Mouse (Mus musculus): ENCODE results near the gene Gnao1. TPM values are rescaled to one million over a fixed set of nuclear protein-coding genes. Genes with fewer than 3 reads are reported as not detected.
A peak's percentile ranks its signal among the peaks of the same experiment; 100 is the strongest.

Gene Gnao1
- polyA plus RNA-seq, 1 experiment from 2014 or later: 84.5 TPM

DNA sequence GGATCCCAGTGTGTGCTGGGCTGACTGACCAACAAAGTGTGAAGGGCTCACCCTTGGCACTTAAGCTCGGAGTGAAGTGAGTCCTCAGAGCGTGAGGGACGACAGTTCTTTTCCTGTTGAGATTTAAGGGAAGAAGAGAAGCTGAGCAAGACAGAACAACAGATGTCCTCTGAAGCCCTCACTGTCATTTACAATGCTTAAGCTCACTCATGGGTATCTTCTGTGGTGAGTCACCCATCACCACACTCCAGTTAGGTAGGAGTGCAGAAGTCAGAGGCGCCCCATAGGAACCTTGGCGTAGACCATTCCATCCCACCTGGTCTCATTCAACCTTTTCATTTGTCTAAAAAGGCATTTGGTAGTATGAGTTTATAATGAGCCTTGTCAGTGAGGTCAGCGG lies 71.6 kb downstream of the Gnao1 start:
- 95% methylated on average over 6 of the region's 6 CpGs for WGBS
- Histone ChIP-seq H3K27me3 (no peaks in the 10 kb centered on the region), H3K27ac (no peak overlapping the region), H3K36me3 (replicated peaks) (peaks cover 12% of the 10 kb centered on the region; the same call in 1 of the 2 replicates), H3K9ac (no peak overlapping the region), H3K4me2 (no peak overlapping the region), H3K9me3 (no peaks in the 10 kb centered on the region), H3K4me3 (replicated peaks) (no peak overlapping the region), H3K4me1 (0 out of 2 replicates have a peak, but pooled peaks cover 9% of the 10 kb centered on the region)
- no peak for ATAC-seq (ENCODE audit: low FRiP score)

DNA sequence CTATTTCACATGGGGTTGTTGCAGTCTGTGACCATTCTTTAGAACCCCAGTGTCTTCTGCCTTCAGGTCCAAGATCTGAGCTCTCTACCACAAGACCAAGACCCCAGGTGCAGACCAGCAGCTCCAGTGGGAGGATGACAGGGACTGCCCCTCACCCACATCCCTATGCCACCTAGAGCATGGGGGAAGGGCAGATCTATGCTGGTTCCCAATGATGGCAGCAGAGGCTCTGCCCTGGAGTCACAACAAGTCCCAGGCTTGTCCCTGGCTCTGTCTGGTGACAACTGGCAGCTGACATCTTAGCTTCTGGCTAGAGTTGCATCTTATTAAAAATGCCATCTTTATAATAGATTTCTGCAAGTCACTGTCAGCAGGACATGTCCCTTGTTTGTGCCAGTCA lies 73.5 kb downstream of the Gnao1 start:
- Histone ChIP-seq H3K27ac (no peak overlapping the region), H3K4me1 (peaks cover 8% of the 10 kb centered on the region; the same call in 1 of the 2 replicates), H3K36me3 (replicated peaks) (peaks cover 13% of the 10 kb centered on the region; the same call in 1 of the 2 replicates), H3K4me3 (replicated peaks) (no peak overlapping the region), H3K4me2 (no peak overlapping the region), H3K27me3 (no peaks in the 10 kb centered on the region), H3K9ac (no peak overlapping the region), H3K9me3 (no peaks in the 10 kb centered on the region)
- ATAC-seq (ENCODE audit: low FRiP score): no peak

- WGBS: 97% methylated on average over 4 of the region's 4 CpGs
- no peak for ATAC-seq (ENCODE audit: low FRiP score)
- H3K27ac ChIP-seq: no peak overlapping the region
Measured at GRCm38 (mm10) chr8:93883771-93884170, 74.0 kb downstream of the Gnao1 start.

DNA sequence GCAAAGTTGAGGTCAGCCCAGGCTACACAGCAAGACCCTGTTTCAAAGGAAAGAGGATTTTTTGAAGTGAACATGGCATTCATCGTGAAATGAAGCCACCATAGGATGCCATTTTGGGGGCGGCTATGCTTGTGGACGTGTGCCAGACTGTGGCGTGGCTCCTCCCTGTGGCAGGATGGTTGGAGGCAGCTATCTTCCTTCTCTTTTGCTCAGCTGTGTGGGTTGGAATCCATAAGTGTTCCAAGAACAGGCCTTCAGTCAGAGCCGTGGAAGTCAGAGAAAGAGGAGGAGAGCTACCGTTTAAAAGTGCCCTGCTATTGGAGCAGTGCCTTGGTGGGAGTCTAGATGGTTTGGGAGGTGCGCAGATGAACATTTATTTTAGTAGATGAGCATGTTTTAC lies 74.5 kb downstream of the Gnao1 start:
- H3K9me3 ChIP-seq: no peaks in the 10 kb centered on the region
- no peaks in the 10 kb centered on the region for H3K27me3 ChIP-seq
- no peak overlapping the region for H3K4me3 ChIP-seq (replicated peaks)
- H3K4me1 ChIP-seq: peaks cover 19% of the 10 kb centered on the region
- H3K9ac ChIP-seq: no peak overlapping the region
- 91% methylated on average over 7 of the region's 7 CpGs for WGBS
- no peak overlapping the region for H3K27ac ChIP-seq
- peaks cover 12% of the 10 kb centered on the region; the same call in 1 of the 2 replicates for H3K36me3 ChIP-seq (replicated peaks)
- H3K4me2 ChIP-seq: no peak overlapping the region
- ATAC-seq (ENCODE audit: low FRiP score): no peak

More at GRCm38 (mm10) chr8:93883771-93884170, 74.0 kb downstream of the Gnao1 start:
- H3K4me1 ChIP-seq: peaks cover 14% of the 10 kb centered on the region
- no peaks in the 10 kb centered on the region for H3K27me3 ChIP-seq
- no peak overlapping the region for H3K4me3 ChIP-seq (replicated peaks)
- no peak overlapping the region for H3K4me2 ChIP-seq
- no peaks in the 10 kb centered on the region for H3K9me3 ChIP-seq
- no peak overlapping the region for H3K9ac ChIP-seq
- H3K36me3 ChIP-seq (replicated peaks): peaks cover 12% of the 10 kb centered on the region; the same call in 1 of the 2 replicates

GRCm38 (mm10) chr8:93886181-93886580 lies 76.4 kb downstream of the Gnao1 start:
- Histone ChIP-seq H3K4me3 (replicated peaks) (no peak overlapping the region), H3K36me3 (replicated peaks) (peaks cover 12% of the 10 kb centered on the region; the same call in 1 of the 2 replicates), H3K4me2 (no peak overlapping the region), H3K9ac (no peak overlapping the region), H3K27ac (no peak overlapping the region), H3K9me3 (no peaks in the 10 kb centered on the region), H3K27me3 (no peaks in the 10 kb centered on the region), H3K4me1 (peaks cover 31% of the 10 kb centered on the region)
- ATAC-seq (ENCODE audit: low FRiP score): no peak
- WGBS: 90% methylated on average over 5 of the region's 5 CpGs

DNA sequence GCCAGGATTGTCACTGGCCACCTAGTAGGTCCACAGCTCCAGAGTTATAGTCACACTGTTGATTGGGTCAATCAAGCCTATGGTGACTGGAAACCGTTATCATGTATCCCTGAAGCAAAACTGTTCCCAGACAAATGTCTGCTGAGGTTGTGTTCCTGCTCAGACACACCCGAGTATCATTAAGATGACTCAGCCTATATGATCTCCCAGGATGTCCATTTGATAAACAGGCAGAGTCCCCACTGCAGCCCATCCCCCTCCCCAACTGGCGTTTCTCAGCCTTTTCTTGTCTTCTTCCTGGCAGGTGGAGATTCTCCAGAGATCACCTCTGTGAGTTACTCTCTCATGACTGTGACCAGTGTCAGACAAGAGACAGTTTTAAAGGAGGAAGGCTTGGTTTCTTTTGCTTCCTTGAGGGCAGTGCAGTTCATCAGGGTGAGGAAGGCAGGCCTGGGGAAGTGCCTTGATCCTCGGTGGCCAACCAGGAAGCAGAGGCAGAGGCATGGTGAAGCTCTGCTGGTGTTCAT lies 78.4 kb downstream of the Gnao1 start:
- no peak overlapping the region for H3K4me3 ChIP-seq (replicated peaks)

DNA sequence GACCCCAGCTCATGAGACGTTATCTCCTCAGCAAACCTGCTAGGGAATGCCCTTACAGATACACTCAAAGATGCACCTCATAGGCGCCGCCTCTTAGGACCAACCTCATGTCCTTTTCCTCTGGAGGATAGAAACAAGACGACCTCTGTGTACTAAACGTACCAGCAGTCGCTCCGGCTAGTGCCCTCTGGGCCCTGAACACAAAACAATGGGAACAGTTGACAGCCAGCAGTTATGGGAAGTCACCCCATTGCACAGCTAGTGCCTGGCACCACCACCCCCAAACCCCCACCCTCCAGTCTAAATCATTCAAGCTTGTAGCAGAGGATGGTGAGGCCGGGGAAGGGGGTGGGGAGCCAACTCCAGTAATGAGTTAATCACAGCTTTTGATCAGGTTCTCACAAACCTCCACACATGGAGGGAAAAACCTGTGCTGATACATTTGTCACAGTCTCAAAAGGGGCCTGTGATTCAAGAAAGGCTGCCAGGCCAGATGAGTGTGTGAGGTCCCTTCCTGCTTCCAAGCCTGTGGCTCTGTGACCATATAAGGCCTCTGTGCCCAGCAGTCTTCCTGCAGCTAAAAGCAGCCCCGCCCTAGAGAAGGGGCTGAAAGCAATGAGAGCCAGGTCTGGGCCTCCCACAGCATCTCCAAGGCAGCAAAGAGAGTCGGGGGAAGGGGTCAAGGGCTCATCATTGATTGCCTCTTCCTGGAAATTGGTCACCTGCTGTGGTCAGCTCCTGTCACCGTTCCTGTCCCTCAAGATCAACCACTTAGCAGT lies 79.1 kb downstream of the Gnao1 start:
- H3K4me3 ChIP-seq (replicated peaks): no peak overlapping the region
- H3K9me3 ChIP-seq: no peaks in the 10 kb centered on the region
- WGBS: 50% methylated on average over 11 of the region's 11 CpGs
- H3K27me3 ChIP-seq: no peaks in the 10 kb centered on the region
- H3K9ac ChIP-seq: no peak overlapping the region
- H3K27ac ChIP-seq: 0 out of 2 replicates have a peak overlapping the region, but pooled peaks have one; percentile 14
- ATAC-seq (ENCODE audit: low FRiP score): peak; percentile 55; the same call in 1 of the 2 replicates
- H3K4me2 ChIP-seq: no peak overlapping the region
- H3K4me1 ChIP-seq: peaks cover 24% of the 10 kb centered on the region
- peaks cover 12% of the 10 kb centered on the region; the same call in 1 of the 2 replicates for H3K36me3 ChIP-seq (replicated peaks)

More for the DNA sequence above, 78.4 kb downstream of the Gnao1 start:
- Histone ChIP-seq H3K27ac (0 out of 2 replicates have a peak overlapping the region, but pooled peaks have one; percentile 6), H3K27me3 (no peaks in the 10 kb centered on the region), H3K9me3 (no peaks in the 10 kb centered on the region), H3K36me3 (replicated peaks) (peaks cover 12% of the 10 kb centered on the region; the same call in 1 of the 2 replicates), H3K9ac (no peak overlapping the region), H3K4me2 (no peak overlapping the region), H3K4me1 (peaks cover 25% of the 10 kb centered on the region)
- no peak for ATAC-seq (ENCODE audit: low FRiP score)
- WGBS: 84% methylated on average over 4 of the region's 4 CpGs

- no peak overlapping the region for H3K9ac ChIP-seq
- H3K36me3 ChIP-seq (replicated peaks): peaks cover 29% of the 10 kb centered on the region
- WGBS: 82% methylated on average over 3 of the region's 3 CpGs
- no peaks in the 10 kb centered on the region for H3K9me3 ChIP-seq
- ATAC-seq (ENCODE audit: low FRiP score): no peak
- H3K4me2 ChIP-seq: no peak overlapping the region
- peaks cover 20% of the 10 kb centered on the region for H3K4me1 ChIP-seq
- H3K27me3 ChIP-seq: no peaks in the 10 kb centered on the region
- no peak overlapping the region for H3K4me3 ChIP-seq (replicated peaks)
- 0 out of 2 replicates have a peak overlapping the region, but pooled peaks have one; percentile 5 for H3K27ac ChIP-seq
Measured at GRCm38 (mm10) chr8:93893556-93893955, 83.8 kb downstream of the Gnao1 start.

GRCm38 (mm10) chr8:93896841-93897551 lies 87.2 kb downstream of the Gnao1 start:
- no peak overlapping the region for H3K27ac ChIP-seq
- no peak for ATAC-seq (ENCODE audit: low FRiP score)
- H3K36me3 ChIP-seq (replicated peaks): peaks cover 45% of the 10 kb centered on the region
- H3K4me2 ChIP-seq: no peak overlapping the region
- WGBS: 83% methylated on average over 7 of the region's 7 CpGs
- no peaks in the 10 kb centered on the region for H3K27me3 ChIP-seq
- no peaks in the 10 kb centered on the region for H3K9me3 ChIP-seq
- no peak overlapping the region for H3K9ac ChIP-seq
- no peak overlapping the region for H3K4me3 ChIP-seq (replicated peaks)
- peaks cover 6% of the 10 kb centered on the region for H3K4me1 ChIP-seq

DNA sequence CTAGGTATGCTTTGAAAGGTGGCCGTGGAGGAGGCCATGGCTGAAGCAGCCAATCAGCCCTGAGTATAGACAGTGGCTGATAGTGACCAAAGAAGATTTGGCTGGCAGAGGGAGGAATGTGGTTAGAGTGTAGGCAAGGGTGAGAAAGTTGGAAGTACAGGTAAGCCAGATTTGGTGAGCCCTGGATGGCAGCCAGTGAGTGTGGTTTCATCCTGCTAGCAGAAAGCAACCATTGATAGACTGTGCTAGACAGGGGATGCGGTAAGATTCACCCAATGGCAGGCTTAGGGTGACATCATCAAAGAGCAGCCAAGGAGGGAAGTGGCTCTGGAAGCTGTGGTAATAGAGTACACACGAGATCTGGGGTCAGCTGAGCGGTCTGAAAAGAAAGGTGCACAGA lies 88.8 kb downstream of the Gnao1 start:
- WGBS: 84% methylated on average over 4 of the region's 4 CpGs

GRCm38 (mm10) chr8:93902040-93902439 lies 92.3 kb downstream of the Gnao1 start:
- Histone ChIP-seq H3K4me2 (no peak overlapping the region), H3K9ac (no peak overlapping the region), H3K9me3 (no peaks in the 10 kb centered on the region), H3K27ac (no peak overlapping the region), H3K36me3 (replicated peaks) (peaks cover 36% of the 10 kb centered on the region), H3K4me1 (peaks cover 23% of the 10 kb centered on the region), H3K27me3 (no peaks in the 10 kb centered on the region), H3K4me3 (replicated peaks) (no peak overlapping the region)
- 71% methylated on average over 3 of the region's 3 CpGs for WGBS
- ATAC-seq (ENCODE audit: low FRiP score): no peak

More for the DNA sequence above, 88.8 kb downstream of the Gnao1 start:
- Histone ChIP-seq H3K4me3 (replicated peaks) (no peak overlapping the region), H3K9ac (no peak overlapping the region), H3K36me3 (replicated peaks) (peaks cover 52% of the 10 kb centered on the region), H3K27me3 (no peaks in the 10 kb centered on the region), H3K4me2 (no peak overlapping the region), H3K9me3 (no peaks in the 10 kb centered on the region), H3K4me1 (peaks cover 6% of the 10 kb centered on the region), H3K27ac (no peak overlapping the region)
- ATAC-seq (ENCODE audit: low FRiP score): no peak

- Histone ChIP-seq H3K9me3 (no peaks in the 10 kb centered on the region), H3K4me2 (no peak overlapping the region), H3K27ac (peak overlapping the region; percentile 83), H3K4me1 (peaks cover 39% of the 10 kb centered on the region), H3K4me3 (replicated peaks) (no peak overlapping the region), H3K9ac (no peak overlapping the region), H3K27me3 (no peaks in the 10 kb centered on the region), H3K36me3 (replicated peaks) (peaks cover 8% of the 10 kb centered on the region)
- ATAC-seq (ENCODE audit: low FRiP score): no peak
- WGBS: 91% methylated on average over 6 of the region's 6 CpGs
Measured at GRCm38 (mm10) chr8:93906961-93907360, 97.2 kb downstream of the Gnao1 start.

Data from forebrain, embryonic 12.5 days (tissue).